ENCODE assay signal across 23 mouse cellular contexts in genomic region chr5:83800028-83800427, GRCm38 (mm10).
DNase-seq lines count a peak whose midpoint lies in the region; ATAC-seq lines count a peak whose summit lies in the region.
"Had no signal": no experiment of that assay in that cellular context is flagged by ENCODE, and none has a peak within 500 bp of the region (broad histone marks: within the 10 kb centered on the region; RNA-seq: fewer than 3 reads in every experiment).

No protein-coding gene starts in this region.

- WGBS in forebrain, embryonic 16.5 days: 58% methylated on average over 3 of the region's 3 CpGs
- WGBS in forebrain, embryonic 13.5 days: 75% methylated on average over 3 of the region's 3 CpGs
- WGBS in hindbrain, embryonic 16.5 days: 57% methylated on average over 3 of the region's 3 CpGs
- 79% methylated on average over 3 of the region's 3 CpGs for WGBS in hindbrain, embryonic 14.5 days

- H3K27ac ChIP-seq in forebrain, embryonic 16.5 days (ENCODE audit: low read length): no peak overlapping the region
- H3K27ac ChIP-seq in forebrain, embryonic 13.5 days: no peak overlapping the region
- H3K27ac ChIP-seq in hindbrain, embryonic 16.5 days (ENCODE audit: low read depth, low read length): no peak overlapping the region
- no peak overlapping the region for H3K27ac ChIP-seq in hindbrain, embryonic 14.5 days
- H3K27ac ChIP-seq: forebrain, embryonic 15.5 days; kidney, postnatal 0 days; limb, embryonic 12.5 days; liver, embryonic 15.5 days; midbrain, embryonic 15.5 days had no signal

- no peaks in the 10 kb centered on the region; the same call in 1 of the 2 replicates for H3K9me3 ChIP-seq in forebrain, embryonic 16.5 days (ENCODE audit: control insufficient read depth, low read length)
- H3K9me3 ChIP-seq in forebrain, embryonic 13.5 days (replicated peaks): no peaks in the 10 kb centered on the region
- H3K9me3 ChIP-seq in hindbrain, embryonic 16.5 days (ENCODE audit: control insufficient read depth, low read length): 0 out of 2 replicates have a peak, but pooled peaks cover 3% of the 10 kb centered on the region
- no peaks in the 10 kb centered on the region for H3K9me3 ChIP-seq in hindbrain, embryonic 14.5 days (ENCODE audit: control insufficient read depth, low read length)
- H3K9me3 ChIP-seq: forebrain, embryonic 15.5 days; limb, embryonic 12.5 days; liver, embryonic 15.5 days; midbrain, embryonic 15.5 days had no signal

- ATAC-seq in forebrain, embryonic 16.5 days: 0 out of 2 replicates have a peak, but pooled peaks have one; percentile 40
- ATAC-seq in forebrain, embryonic 13.5 days: no peak
- ATAC-seq in hindbrain, embryonic 16.5 days: peak; percentile 69; the same call in 1 of the 2 replicates
- no peak for ATAC-seq in hindbrain, embryonic 14.5 days (ENCODE audit: low FRiP score)
- ATAC-seq: CD4-positive, CD25-positive, alpha-beta regulatory T cell, adult 4 months; forebrain, embryonic 15.5 days; intestine, embryonic 16.5 days; midbrain, embryonic 15.5 days had no signal

- no peaks in the 10 kb centered on the region for H3K4me1 ChIP-seq in forebrain, embryonic 16.5 days (replicated peaks; ENCODE audit: control insufficient read depth, insufficient read depth, low read length)
- no peaks in the 10 kb centered on the region for H3K4me1 ChIP-seq in forebrain, embryonic 13.5 days
- no peaks in the 10 kb centered on the region for H3K4me1 ChIP-seq in hindbrain, embryonic 16.5 days (ENCODE audit: control insufficient read depth, insufficient read depth, low read depth, low read length)
- no peaks in the 10 kb centered on the region for H3K4me1 ChIP-seq in hindbrain, embryonic 14.5 days (replicated peaks; ENCODE audit: control insufficient read depth, insufficient read depth, low read length)
- H3K4me1 ChIP-seq: forebrain, embryonic 15.5 days; limb, embryonic 12.5 days; liver, embryonic 15.5 days; midbrain, embryonic 15.5 days had no signal

- no peaks in the 10 kb centered on the region for H3K27me3 ChIP-seq in forebrain, embryonic 16.5 days (replicated peaks; ENCODE audit: control insufficient read depth, insufficient read depth, low read length)
- H3K27me3 ChIP-seq in forebrain, embryonic 13.5 days: no peaks in the 10 kb centered on the region
- H3K27me3 ChIP-seq in hindbrain, embryonic 16.5 days (replicated peaks; ENCODE audit: control insufficient read depth, insufficient read depth, low read length): no peaks in the 10 kb centered on the region
- H3K27me3 ChIP-seq in hindbrain, embryonic 14.5 days (ENCODE audit: control insufficient read depth, insufficient read depth, low read length): no peaks in the 10 kb centered on the region
- H3K27me3 ChIP-seq: forebrain, embryonic 15.5 days; limb, embryonic 12.5 days; liver, embryonic 15.5 days; midbrain, embryonic 15.5 days had no signal

- H3K4me3 ChIP-seq in forebrain, embryonic 16.5 days (replicated peaks; ENCODE audit: low read length): no peak overlapping the region
- no peak overlapping the region for H3K4me3 ChIP-seq in forebrain, embryonic 13.5 days
- H3K4me3 ChIP-seq in hindbrain, embryonic 16.5 days (ENCODE audit: low read length): no peak overlapping the region
- no peak overlapping the region for H3K4me3 ChIP-seq in hindbrain, embryonic 14.5 days (replicated peaks; ENCODE audit: low read length)
- H3K4me3 ChIP-seq: forebrain, embryonic 15.5 days; limb, embryonic 12.5 days; liver, embryonic 15.5 days; midbrain, embryonic 15.5 days had no signal

- no peak for DNase-seq in hindbrain, embryonic 14.5 days (ENCODE audit: low spot score)
- peak; percentile 27 for DNase-seq in right cerebral cortex, postnatal 10 days (ENCODE audit: low spot score in 2 of 2)
- DNase-seq in right cerebral cortex, postnatal 4 days: no peak
- no peak for DNase-seq in spleen, postnatal 36 days (ENCODE audit: low spot score in 2 of 2)
- DNase-seq: adrenal gland, postnatal 25 days; cerebellum, adult 9-11 months; gastrocnemius, postnatal 14 days; kidney, adult 8-10 months; kidney, postnatal 4 days; lung, embryonic 14.5 days; lung, postnatal 14 days; thymus, postnatal 4 days had no signal

- no peak overlapping the region for H3K4me2 ChIP-seq in forebrain, embryonic 16.5 days (ENCODE audit: low read length)
- H3K4me2 ChIP-seq in forebrain, embryonic 13.5 days: no peak overlapping the region
- no peak overlapping the region for H3K4me2 ChIP-seq in hindbrain, embryonic 16.5 days (ENCODE audit: low read length)
- no peak overlapping the region for H3K4me2 ChIP-seq in hindbrain, embryonic 14.5 days (replicated peaks)
- H3K4me2 ChIP-seq: forebrain, embryonic 15.5 days; heart, embryonic 11.5 days; limb, embryonic 12.5 days; liver, embryonic 15.5 days; lung, embryonic 14.5 days; midbrain, embryonic 15.5 days had no signal

- H3K36me3 ChIP-seq in forebrain, embryonic 16.5 days (ENCODE audit: control insufficient read depth, insufficient read depth): no peaks in the 10 kb centered on the region
- no peaks in the 10 kb centered on the region for H3K36me3 ChIP-seq in forebrain, embryonic 13.5 days (ENCODE audit: poor library complexity, severe bottlenecking)
- H3K36me3 ChIP-seq in hindbrain, embryonic 16.5 days (ENCODE audit: control insufficient read depth, insufficient read depth, low read length): no peaks in the 10 kb centered on the region
- H3K36me3 ChIP-seq in hindbrain, embryonic 14.5 days (replicated peaks; ENCODE audit: control insufficient read depth, insufficient read depth): no peaks in the 10 kb centered on the region
- H3K36me3 ChIP-seq: forebrain, embryonic 15.5 days; limb, embryonic 12.5 days; liver, embryonic 15.5 days; midbrain, embryonic 15.5 days had no signal

- no peak overlapping the region for H3K9ac ChIP-seq in forebrain, embryonic 16.5 days (replicated peaks; ENCODE audit: low read depth, low read length)
- no peak overlapping the region for H3K9ac ChIP-seq in forebrain, embryonic 13.5 days
- no peak overlapping the region for H3K9ac ChIP-seq in hindbrain, embryonic 16.5 days (ENCODE audit: low read depth, low read length)
- H3K9ac ChIP-seq in hindbrain, embryonic 14.5 days: no peak overlapping the region
- H3K9ac ChIP-seq: forebrain, embryonic 15.5 days; limb, embryonic 12.5 days; liver, embryonic 15.5 days; lung, embryonic 14.5 days; midbrain, embryonic 15.5 days had no signal

Comparison
In these comparisons a context has a peak if more than half of its experiments do, and no peak if none do; other contexts are left out.
1. ATAC-seq: peak in forebrain, embryonic 16.5 days (single experiment) and hindbrain, embryonic 16.5 days (single experiment); none in forebrain, embryonic 13.5 days (single experiment) and hindbrain, embryonic 14.5 days (single experiment).
2. DNase-seq: peak in right cerebral cortex, postnatal 10 days (2 of 2); none in hindbrain, embryonic 14.5 days (single experiment), right cerebral cortex, postnatal 4 days (single experiment) and spleen, postnatal 36 days (0 of 2).